Mouse (Mus musculus) ES-Bruce4 (cell line): ENCODE data around the gene Slc12a1.

Experiments
- CTCF ChIP-seq: IDR thresholded peaks from one replicate; pipeline ENCODE4 v1.8.1; 2011; ENCODE audit warnings: low read depth, low read length
- EP300 ChIP-seq: IDR thresholded peaks from 2 replicates; pipeline ENCODE4 v1.6.1; 2011; ENCODE audit warnings: low read depth, low read length; ENCODE audit not compliant: insufficient read depth
- POLR2A ChIP-seq: IDR thresholded peaks from one replicate; pipeline ENCODE4 v1.8.1; 2011; ENCODE audit warnings: low read length; ENCODE audit not compliant: insufficient read depth

DNA sequence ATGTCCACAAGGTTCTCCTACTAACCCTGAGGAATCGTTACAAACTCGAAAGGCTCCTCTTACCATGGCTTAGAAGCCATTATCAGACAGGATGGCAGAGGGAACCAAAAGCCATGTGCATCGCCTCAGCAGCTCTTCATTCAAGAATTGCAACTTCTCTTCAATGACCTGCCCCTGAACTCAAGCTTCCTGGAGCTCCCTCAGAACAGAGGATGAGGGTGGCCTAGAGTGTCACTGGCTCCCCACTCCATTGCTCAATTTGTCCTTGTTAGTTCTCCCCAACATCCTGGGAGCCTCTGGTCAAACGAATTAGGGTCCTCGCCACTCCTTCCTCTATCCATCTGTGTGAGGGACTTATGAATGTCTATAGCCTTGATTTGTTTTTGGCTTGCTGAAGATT lies 124.4 kb downstream of the Slc12a1 start:
- TF ChIP-seq CTCF (no peak), POLR2A (no peak), EP300 (no peak)
